Mouse (Mus musculus) fat pad, adult 2 months (tissue): ENCODE measurements at regions not wholly inside any gene's neighbourhood (a gene's known extent, or its start where the extent isn't known, plus 50 kb on each side); places are given as distances from the start of the nearest gene placed in this dataset.

Source experiments
- DNase-seq: peaks from one replicate; pipeline ENCODE4 v3.0.0-alpha.2; 2011; ENCODE audit warnings: low read depth, low spot score; ENCODE audit errors: extremely low read depth

- no peak for DNase-seq
Measured at GRCm38 (mm10) chr13:107645121-107645864, 399.0 kb upstream of the Smim15 start.

GRCm38 (mm10) chr13:107644705-107645104 lies 399.5 kb upstream of the Smim15 start:
- DNase-seq = no peak

GRCm38 (mm10) chr13:107641926-107642657 lies 402.2 kb upstream of the Smim15 start:
- no peak for DNase-seq

- DNase-seq = no peak
Measured at GRCm38 (mm10) chr13:107639620-107640019, 404.6 kb upstream of the Smim15 start.

- DNase-seq = no peak
Measured at GRCm38 (mm10) chr13:107637269-107637668, 407.0 kb upstream of the Smim15 start.

GRCm38 (mm10) chr13:107635114-107635513 lies 409.1 kb upstream of the Smim15 start:
- no peak for DNase-seq

- no peak for DNase-seq
Measured at GRCm38 (mm10) chr13:107627073-107627472, 417.2 kb upstream of the Smim15 start.

- no peak for DNase-seq
Measured at GRCm38 (mm10) chr13:107626670-107627069, 417.6 kb upstream of the Smim15 start.

- DNase-seq = no peak
Measured at GRCm38 (mm10) chr13:107621337-107621736, 422.9 kb upstream of the Smim15 start.

GRCm38 (mm10) chr13:107620887-107621286 lies 423.4 kb upstream of the Smim15 start:
- no peak for DNase-seq

GRCm38 (mm10) chr13:107620210-107620609 lies 424.0 kb upstream of the Smim15 start:
- DNase-seq = no peak

- no peak for DNase-seq
Measured at GRCm38 (mm10) chr13:107619430-107619927, 424.8 kb upstream of the Smim15 start.

GRCm38 (mm10) chr13:107618796-107619429 lies 425.3 kb upstream of the Smim15 start:
- DNase-seq = no peak

GRCm38 (mm10) chr13:107618369-107618771 lies 425.9 kb upstream of the Smim15 start:
- DNase-seq = no peak

- no peak for DNase-seq
Measured at GRCm38 (mm10) chr13:107617582-107617981, 426.7 kb upstream of the Smim15 start.

- no peak for DNase-seq
Measured at GRCm38 (mm10) chr13:107616775-107617174, 427.5 kb upstream of the Smim15 start.

GRCm38 (mm10) chr13:107608996-107609503 lies 435.2 kb upstream of the Smim15 start:
- DNase-seq = no peak

- DNase-seq = no peak
Measured at GRCm38 (mm10) chr13:107607294-107607693, 437.0 kb upstream of the Smim15 start.

GRCm38 (mm10) chr13:107602149-107602548 lies 442.1 kb upstream of the Smim15 start:
- no peak for DNase-seq

- no peak for DNase-seq
Measured at GRCm38 (mm10) chr13:107601132-107601439, 443.2 kb upstream of the Smim15 start.

- no peak for DNase-seq
Measured at GRCm38 (mm10) chr13:107600331-107601131, 443.7 kb upstream of the Smim15 start.
